Mouse (Mus musculus): ENCODE results near the gene Psmc5. TPM values are rescaled to one million over a fixed set of nuclear protein-coding genes. Genes with fewer than 3 reads are reported as not detected.

Gene Psmc5
- total and polyA plus RNA-seq, 3 experiments: 44.0 to 90.7 (median 64.1) TPM

GRCm38 (mm10) chr11:106271794-106272643, 16.1 kb downstream of the Psmc5 start:
- H3K4me1 ChIP-seq (ENCODE audit: insufficient read depth, low read depth, low read length): peaks cover 76% of the 10 kb centered on the region
- ATAC-seq (ENCODE audit: extremely low read depth, insufficient number of reproducible peaks, low FRiP score, poor library complexity, severe bottlenecking) (no peak), DNase-seq (ENCODE audit: low spot score) (peak; percentile 45)

GRCm38 (mm10) chr11:106272644-106273310, 16.8 kb downstream of the Psmc5 start, which contains the start of gene Smarcd2:
Gene Smarcd2 (minus strand): TSS chr11:106272972.
- ATAC-seq (ENCODE audit: extremely low read depth, insufficient number of reproducible peaks, low FRiP score, poor library complexity, severe bottlenecking): peak; percentile 90
- TF ChIP-seq GATA1 (IDR thresholded peaks at IDR 0.05; ENCODE audit: borderline replicate concordance, low read length) (no peak), POLR2AphosphoS5 (IDR thresholded peaks at IDR 0.05; ENCODE audit: insufficient replicate concordance, low read depth, low read length) (no peak), GATA2 (IDR thresholded peaks at IDR 0.05; ENCODE audit: borderline replicate concordance, low read depth, low read length) (no peak), TAL1 (conservative IDR thresholded peaks at IDR 0.05; ENCODE audit: low read depth, low read length) (no peak), CTCF (IDR thresholded peaks at IDR 0.05; ENCODE audit: low read depth, low read length) (no peak)

More at GRCm38 (mm10) chr11:106271794-106272643, 16.1 kb downstream of the Psmc5 start:
- H3K36me3 ChIP-seq (replicated peaks): peaks cover 41% of the 10 kb centered on the region
- peak overlapping the region; percentile 92 for H3K4me3 ChIP-seq (ENCODE audit: low read depth, low read length)
- H3K9me3 ChIP-seq (replicated peaks): no peaks in the 10 kb centered on the region
- H3K27me3 ChIP-seq (ENCODE audit: insufficient read depth, low read length): peaks cover 2% of the 10 kb centered on the region; the same call in 1 of the 2 replicates
- no peak for TF ChIP-seq GATA2 (IDR thresholded peaks at IDR 0.05; ENCODE audit: borderline replicate concordance, low read depth, low read length)
- TF ChIP-seq GATA1 (IDR thresholded peaks at IDR 0.05; ENCODE audit: borderline replicate concordance, low read length): no peak
- TF ChIP-seq CTCF (IDR thresholded peaks at IDR 0.05; ENCODE audit: low read depth, low read length): no peak
- no peak for TF ChIP-seq POLR2AphosphoS5 (IDR thresholded peaks at IDR 0.05; ENCODE audit: insufficient replicate concordance, low read depth, low read length)
- TF ChIP-seq TAL1 (conservative IDR thresholded peaks at IDR 0.05; ENCODE audit: low read depth, low read length): no peak

GRCm38 (mm10) chr11:106273311-106273684, 17.3 kb downstream of the Psmc5 start:
- TF ChIP-seq GATA1 (IDR thresholded peaks at IDR 0.05; ENCODE audit: borderline replicate concordance, low read length) (no peak), TAL1 (conservative IDR thresholded peaks at IDR 0.05; ENCODE audit: low read depth, low read length) (no peak), POLR2AphosphoS5 (IDR thresholded peaks at IDR 0.05; ENCODE audit: insufficient replicate concordance, low read depth, low read length) (no peak), GATA2 (IDR thresholded peaks at IDR 0.05; ENCODE audit: borderline replicate concordance, low read depth, low read length) (no peak), CTCF (IDR thresholded peaks at IDR 0.05; ENCODE audit: low read depth, low read length) (no peak)
- no peak for ATAC-seq (ENCODE audit: extremely low read depth, insufficient number of reproducible peaks, low FRiP score, poor library complexity, severe bottlenecking)
- H3K4me3 ChIP-seq (ENCODE audit: low read depth, low read length): peak overlapping the region; percentile 92
- peaks cover 28% of the 10 kb centered on the region for H3K36me3 ChIP-seq (replicated peaks)
- DNase-seq (ENCODE audit: low spot score): peak; percentile 45
- peaks cover 63% of the 10 kb centered on the region for H3K4me1 ChIP-seq (ENCODE audit: insufficient read depth, low read depth, low read length)
- no peaks in the 10 kb centered on the region for H3K9me3 ChIP-seq (replicated peaks)
- peaks cover 12% of the 10 kb centered on the region for H3K27me3 ChIP-seq (ENCODE audit: insufficient read depth, low read length)

More at GRCm38 (mm10) chr11:106272644-106273310, 16.8 kb downstream of the Psmc5 start, which contains the start of gene Smarcd2:
- Histone ChIP-seq H3K27me3 (ENCODE audit: insufficient read depth, low read length) (peaks cover 7% of the 10 kb centered on the region), H3K36me3 (replicated peaks) (peaks cover 33% of the 10 kb centered on the region), H3K4me1 (ENCODE audit: insufficient read depth, low read depth, low read length) (peaks cover 69% of the 10 kb centered on the region), H3K4me3 (ENCODE audit: low read depth, low read length) (peak within 1 kb of the TSS; percentile 92), H3K9me3 (replicated peaks) (no peaks in the 10 kb centered on the region)
- peak; percentile 92 for DNase-seq (ENCODE audit: low spot score)

GRCm38 (mm10) chr11:106273811-106274210, 17.9 kb downstream of the Psmc5 start:
- Histone ChIP-seq H3K36me3 (replicated peaks) (peaks cover 23% of the 10 kb centered on the region), H3K4me1 (ENCODE audit: insufficient read depth, low read depth, low read length) (peaks cover 58% of the 10 kb centered on the region), H3K27me3 (ENCODE audit: insufficient read depth, low read length) (peaks cover 15% of the 10 kb centered on the region), H3K9me3 (replicated peaks) (no peaks in the 10 kb centered on the region), H3K4me3 (ENCODE audit: low read depth, low read length) (peak overlapping the region; percentile 92)
- ATAC-seq (ENCODE audit: extremely low read depth, insufficient number of reproducible peaks, low FRiP score, poor library complexity, severe bottlenecking) (no peak), DNase-seq (ENCODE audit: low spot score) (no peak)
- TF ChIP-seq TAL1 (conservative IDR thresholded peaks at IDR 0.05; ENCODE audit: low read depth, low read length) (no peak), GATA2 (IDR thresholded peaks at IDR 0.05; ENCODE audit: borderline replicate concordance, low read depth, low read length) (no peak), CTCF (IDR thresholded peaks at IDR 0.05; ENCODE audit: low read depth, low read length) (no peak)

GRCm38 (mm10) chr11:106274374-106274773, 18.4 kb downstream of the Psmc5 start:
- H3K36me3 ChIP-seq (replicated peaks): peaks cover 17% of the 10 kb centered on the region
- DNase-seq (ENCODE audit: low spot score): no peak
- ATAC-seq (ENCODE audit: extremely low read depth, insufficient number of reproducible peaks, low FRiP score, poor library complexity, severe bottlenecking): no peak
- H3K4me3 ChIP-seq (ENCODE audit: low read depth, low read length): no peak overlapping the region
- peaks cover 15% of the 10 kb centered on the region for H3K27me3 ChIP-seq (ENCODE audit: insufficient read depth, low read length)
- TF ChIP-seq POLR2AphosphoS5 (IDR thresholded peaks at IDR 0.05; ENCODE audit: insufficient replicate concordance, low read depth, low read length) (no peak), GATA1 (IDR thresholded peaks at IDR 0.05; ENCODE audit: borderline replicate concordance, low read length) (no peak), TAL1 (conservative IDR thresholded peaks at IDR 0.05; ENCODE audit: low read depth, low read length) (no peak), GATA2 (IDR thresholded peaks at IDR 0.05; ENCODE audit: borderline replicate concordance, low read depth, low read length) (no peak), CTCF (IDR thresholded peaks at IDR 0.05; ENCODE audit: low read depth, low read length) (no peak)
- H3K4me1 ChIP-seq (ENCODE audit: insufficient read depth, low read depth, low read length): peaks cover 53% of the 10 kb centered on the region
- no peaks in the 10 kb centered on the region for H3K9me3 ChIP-seq (replicated peaks)

- Histone ChIP-seq H3K9me3 (replicated peaks) (no peaks in the 10 kb centered on the region), H3K27me3 (ENCODE audit: insufficient read depth, low read length) (peaks cover 19% of the 10 kb centered on the region), H3K4me1 (ENCODE audit: insufficient read depth, low read depth, low read length) (peaks cover 49% of the 10 kb centered on the region), H3K4me3 (ENCODE audit: low read depth, low read length) (no peak overlapping the region), H3K36me3 (replicated peaks) (peaks cover 15% of the 10 kb centered on the region)
- no peak for TF ChIP-seq GATA1 (IDR thresholded peaks at IDR 0.05; ENCODE audit: borderline replicate concordance, low read length)
- TF ChIP-seq GATA2 (IDR thresholded peaks at IDR 0.05; ENCODE audit: borderline replicate concordance, low read depth, low read length): no peak
- TF ChIP-seq TAL1 (conservative IDR thresholded peaks at IDR 0.05; ENCODE audit: low read depth, low read length): no peak
- TF ChIP-seq POLR2AphosphoS5 (IDR thresholded peaks at IDR 0.05; ENCODE audit: insufficient replicate concordance, low read depth, low read length): no peak
- no peak for TF ChIP-seq CTCF (IDR thresholded peaks at IDR 0.05; ENCODE audit: low read depth, low read length)
- DNase-seq (ENCODE audit: low spot score) (no peak), ATAC-seq (ENCODE audit: extremely low read depth, insufficient number of reproducible peaks, low FRiP score, poor library complexity, severe bottlenecking) (no peak)
Measured at GRCm38 (mm10) chr11:106274971-106275411, 19.0 kb downstream of the Psmc5 start.
